Mouse (Mus musculus): ENCODE data around the gene Dlx6.
A peak's percentile ranks its signal among the peaks of the same experiment; 100 is the strongest.

Gene Dlx6

GRCm38 (mm10) chr6:6863160-6863870 lies at the start of gene Dlx6:
Gene Dlx6 (plus strand): TSS chr6:6863334.
- no peak for DNase-seq (ENCODE audit: low read depth)

GRCm38 (mm10) chr6:6816821-6817220 lies 46.3 kb upstream of the Dlx6 start:
- DNase-seq (ENCODE audit: low read depth), result no peak

- no peak for DNase-seq (ENCODE audit: low read depth)
Observed at GRCm38 (mm10) chr6:6818036-6818788, 44.9 kb upstream of the Dlx6 start.

GRCm38 (mm10) chr6:6819134-6819533 lies 44.0 kb upstream of the Dlx6 start:
- DNase-seq (ENCODE audit: low read depth), result no peak

GRCm38 (mm10) chr6:6825313-6825712 lies 37.8 kb upstream of the Dlx6 start:
- DNase-seq (ENCODE audit: low read depth), result no peak

GRCm38 (mm10) chr6:6826861-6827260 lies 36.3 kb upstream of the Dlx6 start:
- DNase-seq (ENCODE audit: low read depth), result no peak

GRCm38 (mm10) chr6:6830446-6830845 lies 32.7 kb upstream of the Dlx6 start:
- peak; percentile 61 for DNase-seq (ENCODE audit: low read depth)

GRCm38 (mm10) chr6:6833301-6833700 lies 29.8 kb upstream of the Dlx6 start:
- no peak for DNase-seq (ENCODE audit: low read depth)

- no peak for DNase-seq (ENCODE audit: low read depth)
Observed at GRCm38 (mm10) chr6:6848541-6848940, 14.6 kb upstream of the Dlx6 start.

- DNase-seq (ENCODE audit: low read depth), result no peak
Observed at GRCm38 (mm10) chr6:6849744-6850143, 13.4 kb upstream of the Dlx6 start.

GRCm38 (mm10) chr6:6850324-6851060 lies 12.6 kb upstream of the Dlx6 start:
- no peak for DNase-seq (ENCODE audit: low read depth)

- DNase-seq (ENCODE audit: low read depth), result no peak
Observed at GRCm38 (mm10) chr6:6851166-6851565, 12.0 kb upstream of the Dlx6 start.

- DNase-seq (ENCODE audit: low read depth), result no peak
Observed at GRCm38 (mm10) chr6:6852944-6853343, 10.2 kb upstream of the Dlx6 start.

GRCm38 (mm10) chr6:6854176-6854575 lies 9.0 kb upstream of the Dlx6 start:
- no peak for DNase-seq (ENCODE audit: low read depth)

- DNase-seq (ENCODE audit: low read depth), result no peak
Observed at GRCm38 (mm10) chr6:6854902-6855745, 8.0 kb upstream of the Dlx6 start.

GRCm38 (mm10) chr6:6855746-6856185 lies 7.4 kb upstream of the Dlx6 start:
- no peak for DNase-seq (ENCODE audit: low read depth)

GRCm38 (mm10) chr6:6856316-6856715 lies 6.8 kb upstream of the Dlx6 start:
- DNase-seq (ENCODE audit: low read depth), result no peak

GRCm38 (mm10) chr6:6856881-6857280 lies 6.3 kb upstream of the Dlx6 start:
- no peak for DNase-seq (ENCODE audit: low read depth)

GRCm38 (mm10) chr6:6857766-6858165 lies 5.4 kb upstream of the Dlx6 start:
- DNase-seq (ENCODE audit: low read depth), result no peak

- DNase-seq (ENCODE audit: low read depth), result no peak
Observed at GRCm38 (mm10) chr6:6858571-6858970, 4.6 kb upstream of the Dlx6 start.

- DNase-seq (ENCODE audit: low read depth), result no peak
Observed at GRCm38 (mm10) chr6:6859111-6859949, 3.8 kb upstream of the Dlx6 start.

Data from fibroblast of lung, adult 2 months (primary cell).